Mouse (Mus musculus): ENCODE measurements around the gene Alg6. TPM values are rescaled to one million over a fixed set of nuclear protein-coding genes. Genes with fewer than 3 reads are reported as not detected.

Alg6 gene
- total RNA-seq, 2 experiments from 2014 or later, result 11.4 to 13.1 TPM

Other genes with a start within 250 kb of the Alg6 start
- gene Foxd3, start 59.4 kb upstream of the Alg6 start, total RNA-seq (2021), result not detected
- gene Efcab7, start 113.5 kb downstream of the Alg6 start, total RNA-seq (2021), result 1 to 10 TPM; 5.5 to 5.9 TPM
- gene Pgm1, start 213.8 kb downstream of the Alg6 start, total RNA-seq (2021), result 10 to 100 TPM; 40.5 to 44.9 TPM
- gene Itgb3bp, start 214.1 kb downstream of the Alg6 start, total RNA-seq (2021), result 1 to 10 TPM; 2.5 to 4.0 TPM

Data from left cerebral cortex, postnatal 14 days (tissue).